Mouse (Mus musculus) C2C12 (cell line): ENCODE measurements around the gene Arxes1.

ENCODE experiments used
- CEBPB ChIP-seq: IDR thresholded peaks from one replicate; pipeline ENCODE4 v1.6.1; 2011; ENCODE audit warnings: low read depth, mild to moderate bottlenecking, control low read depth, moderate library complexity
- CTCF ChIP-seq: IDR thresholded peaks from one replicate; pipeline ENCODE4 v1.5.1; 2011; ENCODE audit not compliant: control insufficient read depth, insufficient read depth, insufficient read length
- FOSL1 ChIP-seq: IDR thresholded peaks from one replicate; pipeline ENCODE4 v1.8.0; 2011; ENCODE audit warnings: mild to moderate bottlenecking, low read length; ENCODE audit not compliant: poor library complexity, insufficient read depth, severe bottlenecking
- MAX ChIP-seq: IDR thresholded peaks from one replicate; pipeline ENCODE4 v1.6.1; 2011; ENCODE audit warnings: mild to moderate bottlenecking, control low read depth
- MYOD1 ChIP-seq: IDR thresholded peaks from one replicate; pipeline ENCODE4 v1.6.1; 2011; ENCODE audit warnings: low read depth; ENCODE audit not compliant: control insufficient read depth, insufficient read length
- MYOG ChIP-seq: IDR thresholded peaks from one replicate; pipeline ENCODE4 v1.6.1; 2011; ENCODE audit not compliant: control insufficient read depth, insufficient read length; ENCODE audit errors: extremely low read depth
- USF1 ChIP-seq: IDR thresholded peaks from one replicate; pipeline ENCODE4 v1.6.1; 2011; ENCODE audit warnings: low read depth, mild to moderate bottlenecking, control low read depth, moderate library complexity

DNA sequence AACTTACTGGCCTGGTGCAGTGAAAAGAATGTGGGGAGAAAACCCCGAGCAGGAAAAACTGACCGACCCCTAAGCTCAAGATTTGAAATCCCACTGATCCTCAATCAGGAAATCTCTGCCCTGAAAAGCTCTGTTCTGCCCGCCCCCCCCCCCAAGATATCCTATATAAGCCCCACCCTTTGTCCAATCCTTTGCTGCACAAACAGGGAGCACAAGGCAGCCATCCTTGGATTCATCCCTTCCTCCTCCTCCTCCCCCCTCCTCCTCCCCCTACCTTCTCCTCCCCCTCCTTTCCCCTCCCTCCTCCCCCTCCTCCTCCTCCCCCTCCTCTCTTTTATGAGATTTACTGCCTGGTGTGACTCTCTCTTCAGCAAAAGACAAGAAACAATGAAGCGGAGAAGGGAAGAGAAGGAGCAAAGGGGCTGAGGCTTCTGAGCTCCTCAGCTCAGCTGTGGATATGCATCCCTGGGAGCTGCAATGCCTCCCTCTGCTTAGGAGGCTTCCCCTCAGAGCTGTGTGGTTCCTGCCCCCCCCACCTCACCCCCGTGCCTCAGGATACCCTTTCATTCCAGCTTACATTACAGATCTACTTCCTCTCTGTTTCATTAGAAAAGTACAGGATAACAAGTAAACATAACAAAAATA, 25.8 kb upstream of the Arxes1 start:
- TF ChIP-seq CTCF (no peak), CEBPB (no peak), MYOG (no peak), MAX (no peak), USF1 (no peak), MYOD1 (no peak), FOSL1 (no peak)
